ENCODE assay signal across 31 mouse cellular contexts in genomic region chr9:73130529-73130928, GRCm38 (mm10). TPM values are rescaled to one million over a fixed set of nuclear protein-coding genes. Genes with fewer than 3 reads are reported as not detected.
DNase-seq lines count a peak whose midpoint lies in the region; ATAC-seq and TF ChIP-seq lines count a peak whose summit lies in the region.
"Had no signal": no experiment of that assay in that cellular context is flagged by ENCODE, and none has a peak within 500 bp of the region (broad histone marks: within the 10 kb centered on the region; RNA-seq: fewer than 3 reads in every experiment).

No protein-coding gene starts in this region.

- H3K27ac ChIP-seq in midbrain, embryonic 11.5 days (ENCODE audit: low read depth, low read length): no peak overlapping the region
- H3K27ac ChIP-seq in midbrain, embryonic 13.5 days: no peak overlapping the region
- H3K27ac ChIP-seq: forebrain, embryonic 13.5 days; hindbrain, embryonic 14.5 days; kidney, postnatal 0 days; limb, embryonic 13.5 days; midbrain, embryonic 12.5 days; neural tube, embryonic 15.5 days; stomach, embryonic 15.5 days had no signal

- TF ChIP-seq CTCF in C2C12 (IDR thresholded peaks at IDR 0.05; ENCODE audit: control insufficient read depth, insufficient read depth, insufficient read length): no peak

- no peaks in the 10 kb centered on the region for H3K9me3 ChIP-seq in midbrain, embryonic 11.5 days (ENCODE audit: control insufficient read depth, low read length)
- H3K9me3 ChIP-seq in midbrain, embryonic 13.5 days: no peaks in the 10 kb centered on the region
- H3K9me3 ChIP-seq: forebrain, embryonic 13.5 days; limb, embryonic 13.5 days; midbrain, embryonic 12.5 days; neural tube, embryonic 15.5 days; stomach, embryonic 15.5 days had no signal

- H3K9ac ChIP-seq in midbrain, embryonic 11.5 days (ENCODE audit: low read length): no peak overlapping the region
- H3K9ac ChIP-seq in midbrain, embryonic 13.5 days (replicated peaks): no peak overlapping the region
- H3K9ac ChIP-seq: forebrain, embryonic 13.5 days; hindbrain, embryonic 14.5 days; limb, embryonic 13.5 days; midbrain, embryonic 12.5 days; neural tube, embryonic 15.5 days; stomach, embryonic 15.5 days had no signal

- WGBS in midbrain, embryonic 11.5 days: 89% methylated on average over 4 of the region's 4 CpGs
- WGBS in midbrain, embryonic 13.5 days: 98% methylated on average over 4 of the region's 4 CpGs

- no peaks in the 10 kb centered on the region for H3K27me3 ChIP-seq in midbrain, embryonic 11.5 days (ENCODE audit: control insufficient read depth, insufficient read depth, low read length)
- no peaks in the 10 kb centered on the region for H3K27me3 ChIP-seq in midbrain, embryonic 13.5 days
- no peaks in the 10 kb centered on the region for H3K27me3 ChIP-seq in C2C12 (ENCODE audit: control insufficient read depth, insufficient read depth, insufficient read length)
- H3K27me3 ChIP-seq: forebrain, embryonic 13.5 days; limb, embryonic 13.5 days; midbrain, embryonic 12.5 days; neural tube, embryonic 15.5 days; stomach, embryonic 15.5 days had no signal

- no peak overlapping the region for H3K4me2 ChIP-seq in midbrain, embryonic 11.5 days
- no peak overlapping the region for H3K4me2 ChIP-seq in midbrain, embryonic 13.5 days (replicated peaks)
- H3K4me2 ChIP-seq: forebrain, embryonic 13.5 days; heart, embryonic 11.5 days; hindbrain, embryonic 14.5 days; limb, embryonic 13.5 days; liver, embryonic 11.5 days; midbrain, embryonic 12.5 days; neural tube, embryonic 15.5 days; stomach, embryonic 15.5 days had no signal

- ATAC-seq in midbrain, embryonic 11.5 days (ENCODE audit: low FRiP score): no peak
- ATAC-seq in midbrain, embryonic 13.5 days: no peak
- ATAC-seq: forebrain, embryonic 13.5 days had no signal

- H3K79me3 ChIP-seq in C2C12 (ENCODE audit: low read depth): no peaks in the 10 kb centered on the region

- no peaks in the 10 kb centered on the region for H3K79me2 ChIP-seq in C2C12 (ENCODE audit: control insufficient read depth, insufficient read depth)

- DNase-seq in midbrain, embryonic 11.5 days (ENCODE audit: low spot score, missing footprints): peak; percentile 12
- peak; percentile 35 for DNase-seq in R1 (ENCODE audit: low read depth, low spot score)
- DNase-seq in gastrocnemius, postnatal 25 days: no peak
- no peak for DNase-seq in urinary bladder, postnatal 4 days (ENCODE audit: low spot score in 2 of 2)
- DNase-seq: adrenal gland, postnatal 10 days; cerebellum, adult 11 months; cerebellum, adult 9-10 months; cerebellum, postnatal 36 days; gastrocnemius, postnatal 14 days; heart, adult 18-20 months; heart, postnatal 36 days; lung, adult 18-20 months; lung, postnatal 10 days; right cerebral cortex, postnatal 25 days; thymus, adult 2 months; thymus, postnatal 36 days had no signal

- H3K4me3 ChIP-seq in midbrain, embryonic 11.5 days (ENCODE audit: low read depth, low read length): no peak overlapping the region
- no peak overlapping the region for H3K4me3 ChIP-seq in midbrain, embryonic 13.5 days (replicated peaks)
- H3K4me3 ChIP-seq in C2C12 (ENCODE audit: insufficient read depth, poor library complexity, severe bottlenecking): no peak overlapping the region
- H3K4me3 ChIP-seq: forebrain, embryonic 13.5 days; limb, embryonic 13.5 days; midbrain, embryonic 12.5 days; neural tube, embryonic 15.5 days; stomach, embryonic 15.5 days had no signal

- no peak overlapping the region for H3ac ChIP-seq in C2C12 (ENCODE audit: control insufficient read depth, insufficient read length, low read depth)

- H3K36me3 ChIP-seq in midbrain, embryonic 11.5 days (ENCODE audit: control insufficient read depth, insufficient read depth, low read length): peaks cover 2% of the 10 kb centered on the region; the same call in 1 of the 2 replicates
- peaks cover 46% of the 10 kb centered on the region for H3K36me3 ChIP-seq in midbrain, embryonic 13.5 days
- H3K36me3 ChIP-seq in C2C12 (ENCODE audit: control insufficient read depth, insufficient read depth): peaks cover 27% of the 10 kb centered on the region

- 0 out of 2 replicates have a peak, but pooled peaks cover 3% of the 10 kb centered on the region for H3K4me1 ChIP-seq in midbrain, embryonic 11.5 days (ENCODE audit: control insufficient read depth, insufficient read depth, low read length)
- H3K4me1 ChIP-seq in midbrain, embryonic 13.5 days (replicated peaks): no peaks in the 10 kb centered on the region
- H3K4me1 ChIP-seq: forebrain, embryonic 13.5 days; limb, embryonic 13.5 days; midbrain, embryonic 12.5 days; neural tube, embryonic 15.5 days; stomach, embryonic 15.5 days had no signal

TF ChIP-seq in C2C12, 6 proteins besides CTCF, POLR2A, EP300 and RAD21:
- TF ChIP-seq MYOD1 (IDR thresholded peaks at IDR 0.05; ENCODE audit: control insufficient read depth, insufficient read length, low read depth): no peak
- peak; percentile 37 for TF ChIP-seq CEBPB (IDR thresholded peaks at IDR 0.05; ENCODE audit: low read depth)

RNA-seq across cellular contexts. Expression of gene Rsl24d1, which starts 17.3 kb away (rescaled TPM):
- polyA plus RNA-seq in midbrain, embryonic 11.5 days (2014; fragmentation: Nextera tagmentation; extraction: Ambion mirVana): 172 and 184 TPM in 2 replicates
- 120 and 123 TPM in 2 replicates for polyA plus RNA-seq in midbrain, embryonic 13.5 days (2015; fragmentation: Nextera tagmentation; extraction: Ambion mirVana)
- polyA plus RNA-seq in C2C12 (2012; fragmentation: generic; extraction: Trizol): 62.5 TPM
- 10 to 100 TPM; 39.7 to 43.8 TPM for total RNA-seq in gastrocnemius, postnatal 25 days (2021)

RNA-seq across cellular contexts. Expression of gene Gm20509, which starts 28.3 kb away (rescaled TPM):
- not detected in 2 replicates for polyA plus RNA-seq in midbrain, embryonic 11.5 days (2014; fragmentation: Nextera tagmentation; extraction: Ambion mirVana)
- polyA plus RNA-seq in midbrain, embryonic 13.5 days (2015; fragmentation: Nextera tagmentation; extraction: Ambion mirVana): not detected in 2 replicates
- polyA plus RNA-seq in C2C12 (2012; fragmentation: generic; extraction: Trizol): not detected
- total RNA-seq in gastrocnemius, postnatal 25 days (2021): not detected
- total RNA-seq: adrenal gland, postnatal 10 days; gastrocnemius, postnatal 14 days; heart, adult 18-20 months; heart, postnatal 36 days; left cerebral cortex, postnatal 36 days; MEL had no signal
- polyA plus RNA-seq: forebrain, embryonic 13.5 days; heart, embryonic 11.5 days; heart, embryonic 16.5 days; hindbrain, embryonic 14.5 days; kidney, postnatal 0 days; limb, embryonic 13.5 days; liver, embryonic 11.5 days; midbrain, embryonic 12.5 days; neural tube, embryonic 15.5 days; stomach, embryonic 15.5 days; thymus, adult 2 months had no signal

RNA-seq across cellular contexts. Expression of gene Khdc3, which starts 28.9 kb away (rescaled TPM):
- polyA plus RNA-seq in midbrain, embryonic 11.5 days (2014; fragmentation: Nextera tagmentation; extraction: Ambion mirVana): not detected in 2 replicates
- polyA plus RNA-seq in midbrain, embryonic 13.5 days (2015; fragmentation: Nextera tagmentation; extraction: Ambion mirVana): 0.12 TPM in 1 of 2 replicates, not detected in the other
- not detected for polyA plus RNA-seq in C2C12 (2012; fragmentation: generic; extraction: Trizol)
- total RNA-seq in gastrocnemius, postnatal 25 days (2021): not detected
- total RNA-seq: gastrocnemius, postnatal 14 days; heart, postnatal 36 days; MEL had no signal
- polyA plus RNA-seq: embryonic facial prominence, embryonic 11.5 days; forebrain, embryonic 13.5 days; heart, embryonic 11.5 days; liver, embryonic 11.5 days; midbrain, embryonic 12.5 days had no signal

Comparison
In these comparisons a context has a peak if more than half of its experiments do, and no peak if none do; other contexts are left out.
1. DNase-seq: peak in midbrain, embryonic 11.5 days (single experiment) and R1 (single experiment); none in gastrocnemius, postnatal 25 days (single experiment) and urinary bladder, postnatal 4 days (0 of 2).